Mouse (Mus musculus): ENCODE measurements around the gene Atp13a4.

Gene Atp13a4

GRCm38 (mm10) chr16:29463798-29464197, 80.9 kb downstream of the Atp13a4 start:
- no peak for DNase-seq (ENCODE audit: low spot score)

- DNase-seq (ENCODE audit: low spot score) = no peak
Measured at GRCm38 (mm10) chr16:29459331-29459730, 85.3 kb downstream of the Atp13a4 start.

- no peak for DNase-seq (ENCODE audit: low spot score)
Measured at GRCm38 (mm10) chr16:29456851-29457250, 87.8 kb downstream of the Atp13a4 start.

GRCm38 (mm10) chr16:29453282-29453681, 91.4 kb downstream of the Atp13a4 start:
- DNase-seq (ENCODE audit: low spot score) = no peak

GRCm38 (mm10) chr16:29451706-29452105, 93.0 kb downstream of the Atp13a4 start:
- peak; percentile 73 for DNase-seq (ENCODE audit: low spot score)

GRCm38 (mm10) chr16:29442126-29442525, 102.5 kb downstream of the Atp13a4 start:
- no peak for DNase-seq (ENCODE audit: low spot score)

- no peak for DNase-seq (ENCODE audit: low spot score)
Measured at GRCm38 (mm10) chr16:29441405-29441985, 103.2 kb downstream of the Atp13a4 start.

GRCm38 (mm10) chr16:29438045-29438444, 106.6 kb downstream of the Atp13a4 start:
- DNase-seq (ENCODE audit: low spot score) = no peak

GRCm38 (mm10) chr16:29435746-29436145, 108.9 kb downstream of the Atp13a4 start:
- peak; percentile 55 for DNase-seq (ENCODE audit: low spot score)

GRCm38 (mm10) chr16:29434712-29435111, 110.0 kb downstream of the Atp13a4 start:
- DNase-seq (ENCODE audit: low spot score) = peak; percentile 65

GRCm38 (mm10) chr16:29414822-29415221, 129.8 kb downstream of the Atp13a4 start:
- no peak for DNase-seq (ENCODE audit: low spot score)

- no peak for DNase-seq (ENCODE audit: low spot score)
Measured at GRCm38 (mm10) chr16:29407319-29407718, 137.3 kb downstream of the Atp13a4 start.

- no peak for DNase-seq (ENCODE audit: low spot score)
Measured at GRCm38 (mm10) chr16:29399079-29399478, 145.6 kb downstream of the Atp13a4 start.

GRCm38 (mm10) chr16:29384781-29385180, 159.9 kb downstream of the Atp13a4 start:
- DNase-seq (ENCODE audit: low spot score) = no peak

GRCm38 (mm10) chr16:29378458-29378857, 166.2 kb downstream of the Atp13a4 start, which contains the start of gene Atp13a5:
TSS of gene Atp13a5 (minus strand) at chr16:29378732.
- no peak for DNase-seq (ENCODE audit: low spot score)

- no peak for DNase-seq (ENCODE audit: low spot score)
Measured at GRCm38 (mm10) chr16:29374636-29375035, 170.0 kb downstream of the Atp13a4 start.

All from testis, postnatal 10 days (tissue).